Mouse (Mus musculus): ENCODE measurements around the gene Dlg2. TPM values are rescaled to one million over a fixed set of nuclear protein-coding genes. Genes with fewer than 3 reads are reported as not detected.
A peak's percentile ranks its signal among the peaks of the same experiment; 100 is the strongest.

Gene Dlg2
- polyA plus RNA-seq, 1 experiment, result 0.01 TPM

DNA sequence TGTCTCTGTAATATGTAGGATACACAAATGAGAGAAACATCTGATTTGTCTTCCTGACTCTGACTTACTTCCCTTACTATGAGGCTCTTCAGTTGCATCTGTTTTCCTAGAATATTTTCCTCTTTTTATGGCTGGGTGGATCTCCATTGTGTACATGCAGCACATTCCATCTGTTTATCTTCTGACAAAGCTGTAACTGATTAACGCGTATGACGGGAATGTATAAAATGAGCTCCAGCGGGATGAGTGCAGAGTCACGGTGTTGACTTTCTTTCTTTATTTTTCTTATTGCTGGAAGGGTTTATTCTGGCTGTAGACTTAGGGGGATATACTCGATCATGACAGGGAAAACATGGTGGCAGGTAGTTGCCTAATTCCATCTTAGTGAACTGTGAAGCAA is 76.9 kb downstream of the Dlg2 start:
- no peak for TF ChIP-seq CEBPB (IDR thresholded peaks at IDR 0.05; ENCODE audit: low read depth)
- TF ChIP-seq CTCF (IDR thresholded peaks at IDR 0.05; ENCODE audit: control insufficient read depth, insufficient read depth, insufficient read length), result no peak
- TF ChIP-seq FOSL1 (IDR thresholded peaks at IDR 0.05; ENCODE audit: insufficient read depth, low read length, poor library complexity, severe bottlenecking), result no peak
- TF ChIP-seq MAX (IDR thresholded peaks at IDR 0.05), result no peak
- no peak for TF ChIP-seq MYOD1 (IDR thresholded peaks at IDR 0.05; ENCODE audit: control insufficient read depth, insufficient read length, low read depth)
- no peak for TF ChIP-seq USF1 (IDR thresholded peaks at IDR 0.05; ENCODE audit: low read depth)
- TF ChIP-seq MYOG (IDR thresholded peaks at IDR 0.05; ENCODE audit: control insufficient read depth, extremely low read depth, insufficient read length), result no peak
- H3ac ChIP-seq (ENCODE audit: control insufficient read depth, insufficient read length, low read depth), result no peak overlapping the region
- no peaks in the 10 kb centered on the region for H3K36me3 ChIP-seq (ENCODE audit: control insufficient read depth, insufficient read depth)
- H3K4me3 ChIP-seq (ENCODE audit: insufficient read depth, poor library complexity, severe bottlenecking), result no peak overlapping the region
- no peaks in the 10 kb centered on the region for H3K79me2 ChIP-seq (ENCODE audit: control insufficient read depth, insufficient read depth)
- H3K27me3 ChIP-seq (ENCODE audit: control insufficient read depth, insufficient read depth, insufficient read length), result no peaks in the 10 kb centered on the region
- H3K79me3 ChIP-seq (ENCODE audit: low read depth), result no peaks in the 10 kb centered on the region

DNA sequence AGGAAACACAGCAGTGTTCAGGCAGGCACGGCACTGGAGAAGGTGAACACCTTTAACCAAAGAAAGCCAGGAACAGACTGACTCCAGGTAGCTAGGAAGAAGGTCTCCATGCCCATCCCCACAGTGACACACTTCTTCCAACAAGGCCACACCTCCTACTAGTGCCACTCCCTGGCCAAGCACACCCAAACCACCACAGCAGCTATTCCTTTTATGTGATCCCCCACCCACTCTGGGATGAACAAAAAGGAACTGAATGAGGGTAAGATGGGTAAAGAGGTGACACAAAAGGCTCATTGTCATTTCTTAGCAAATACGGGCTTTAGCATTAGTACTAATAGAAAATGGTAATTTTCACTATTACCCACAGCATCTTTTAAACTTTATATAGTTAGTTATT is 77.9 kb downstream of the Dlg2 start:
- TF ChIP-seq MYOG (IDR thresholded peaks at IDR 0.05; ENCODE audit: control insufficient read depth, extremely low read depth, insufficient read length) (no peak), MAX (IDR thresholded peaks at IDR 0.05) (no peak), MYOD1 (IDR thresholded peaks at IDR 0.05; ENCODE audit: control insufficient read depth, insufficient read length, low read depth) (no peak), CTCF (IDR thresholded peaks at IDR 0.05; ENCODE audit: control insufficient read depth, insufficient read depth, insufficient read length) (no peak), USF1 (IDR thresholded peaks at IDR 0.05; ENCODE audit: low read depth) (no peak), CEBPB (IDR thresholded peaks at IDR 0.05; ENCODE audit: low read depth) (no peak), FOSL1 (IDR thresholded peaks at IDR 0.05; ENCODE audit: insufficient read depth, low read length, poor library complexity, severe bottlenecking) (no peak)
- Histone ChIP-seq H3K36me3 (ENCODE audit: control insufficient read depth, insufficient read depth) (no peaks in the 10 kb centered on the region), H3K4me3 (ENCODE audit: insufficient read depth, poor library complexity, severe bottlenecking) (no peak overlapping the region), H3K27me3 (ENCODE audit: control insufficient read depth, insufficient read depth, insufficient read length) (no peaks in the 10 kb centered on the region), H3ac (ENCODE audit: control insufficient read depth, insufficient read length, low read depth) (no peak overlapping the region), H3K79me3 (ENCODE audit: low read depth) (no peaks in the 10 kb centered on the region), H3K79me2 (ENCODE audit: control insufficient read depth, insufficient read depth) (no peaks in the 10 kb centered on the region)

DNA sequence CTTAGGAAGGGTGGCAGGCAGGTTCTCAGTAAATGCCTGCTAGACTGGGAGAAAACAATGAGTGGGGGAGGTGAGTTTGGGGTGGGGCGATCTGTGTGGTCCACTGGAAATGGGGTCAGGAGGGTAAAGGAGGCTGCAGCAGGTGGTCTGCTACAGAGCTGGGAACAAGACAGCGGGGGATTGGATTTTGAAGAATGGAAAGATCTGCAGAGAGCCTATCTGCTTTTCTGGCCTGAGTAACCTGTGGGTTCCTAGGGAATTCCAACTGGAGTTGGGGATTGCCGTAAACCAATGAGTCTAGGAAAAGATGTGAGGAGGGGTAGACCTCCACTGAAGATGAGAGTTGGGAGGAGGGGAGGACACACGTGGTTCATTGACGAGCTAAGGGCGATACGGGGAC is 92.7 kb downstream of the Dlg2 start:
- no peaks in the 10 kb centered on the region for H3K36me3 ChIP-seq (ENCODE audit: control insufficient read depth, insufficient read depth)
- no peaks in the 10 kb centered on the region for H3K79me2 ChIP-seq (ENCODE audit: control insufficient read depth, insufficient read depth)
- no peak overlapping the region for H3K4me3 ChIP-seq (ENCODE audit: insufficient read depth, poor library complexity, severe bottlenecking)
- H3ac ChIP-seq (ENCODE audit: control insufficient read depth, insufficient read length, low read depth), result no peak overlapping the region
- TF ChIP-seq FOSL1 (IDR thresholded peaks at IDR 0.05; ENCODE audit: insufficient read depth, low read length, poor library complexity, severe bottlenecking) (no peak), CTCF (IDR thresholded peaks at IDR 0.05; ENCODE audit: control insufficient read depth, insufficient read depth, insufficient read length) (no peak), MYOD1 (IDR thresholded peaks at IDR 0.05; ENCODE audit: control insufficient read depth, insufficient read length, low read depth) (no peak), MYOG (IDR thresholded peaks at IDR 0.05; ENCODE audit: control insufficient read depth, extremely low read depth, insufficient read length) (no peak), MAX (IDR thresholded peaks at IDR 0.05) (no peak), CEBPB (IDR thresholded peaks at IDR 0.05; ENCODE audit: low read depth) (no peak), USF1 (IDR thresholded peaks at IDR 0.05; ENCODE audit: low read depth) (no peak)
- H3K27me3 ChIP-seq (ENCODE audit: control insufficient read depth, insufficient read depth, insufficient read length), result no peaks in the 10 kb centered on the region
- H3K79me3 ChIP-seq (ENCODE audit: low read depth), result no peaks in the 10 kb centered on the region

DNA sequence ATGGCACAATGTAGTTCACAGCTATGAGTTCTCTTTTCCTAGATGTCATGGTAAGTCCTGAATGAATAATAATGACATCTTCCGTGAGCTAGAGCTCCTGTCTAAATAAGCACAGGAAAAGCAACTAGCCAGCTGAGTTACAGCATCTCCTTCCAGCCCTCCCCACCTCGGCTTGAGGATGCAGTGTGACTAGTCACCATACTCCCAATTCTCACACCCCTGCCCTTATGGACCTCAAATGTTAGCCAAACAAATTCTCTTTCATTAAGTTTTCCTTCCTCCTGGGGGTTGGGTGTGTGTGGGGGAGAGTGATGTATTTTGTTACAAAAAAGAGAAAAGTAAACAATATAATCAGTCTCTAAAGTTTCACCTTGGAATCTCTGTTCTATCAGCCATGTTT is 111.3 kb downstream of the Dlg2 start:
- Histone ChIP-seq H3K36me3 (ENCODE audit: control insufficient read depth, insufficient read depth) (no peaks in the 10 kb centered on the region), H3K79me2 (ENCODE audit: control insufficient read depth, insufficient read depth) (no peaks in the 10 kb centered on the region), H3K79me3 (ENCODE audit: low read depth) (no peaks in the 10 kb centered on the region), H3K4me3 (ENCODE audit: insufficient read depth, poor library complexity, severe bottlenecking) (no peak overlapping the region), H3ac (ENCODE audit: control insufficient read depth, insufficient read length, low read depth) (no peak overlapping the region), H3K27me3 (ENCODE audit: control insufficient read depth, insufficient read depth, insufficient read length) (no peaks in the 10 kb centered on the region)
- TF ChIP-seq CTCF (IDR thresholded peaks at IDR 0.05; ENCODE audit: control insufficient read depth, insufficient read depth, insufficient read length) (no peak), USF1 (IDR thresholded peaks at IDR 0.05; ENCODE audit: low read depth) (no peak), FOSL1 (IDR thresholded peaks at IDR 0.05; ENCODE audit: insufficient read depth, low read length, poor library complexity, severe bottlenecking) (no peak), MAX (IDR thresholded peaks at IDR 0.05) (no peak)

GRCm38 (mm10) chr7:90588318-90588717 is 111.8 kb downstream of the Dlg2 start:
- no peak for TF ChIP-seq CTCF (IDR thresholded peaks at IDR 0.05; ENCODE audit: control insufficient read depth, insufficient read depth, insufficient read length)
- no peak for TF ChIP-seq MYOD1 (IDR thresholded peaks at IDR 0.05; ENCODE audit: control insufficient read depth, insufficient read length, low read depth)
- TF ChIP-seq USF1 (IDR thresholded peaks at IDR 0.05; ENCODE audit: low read depth), result no peak
- no peak for TF ChIP-seq FOSL1 (IDR thresholded peaks at IDR 0.05; ENCODE audit: insufficient read depth, low read length, poor library complexity, severe bottlenecking)
- TF ChIP-seq MAX (IDR thresholded peaks at IDR 0.05), result no peak
- TF ChIP-seq MYOG (IDR thresholded peaks at IDR 0.05; ENCODE audit: control insufficient read depth, extremely low read depth, insufficient read length), result no peak
- TF ChIP-seq CEBPB (IDR thresholded peaks at IDR 0.05; ENCODE audit: low read depth), result no peak
- H3ac ChIP-seq (ENCODE audit: control insufficient read depth, insufficient read length, low read depth), result no peak overlapping the region
- H3K79me3 ChIP-seq (ENCODE audit: low read depth), result no peaks in the 10 kb centered on the region
- H3K36me3 ChIP-seq (ENCODE audit: control insufficient read depth, insufficient read depth), result no peaks in the 10 kb centered on the region
- no peak overlapping the region for H3K4me3 ChIP-seq (ENCODE audit: insufficient read depth, poor library complexity, severe bottlenecking)
- no peaks in the 10 kb centered on the region for H3K79me2 ChIP-seq (ENCODE audit: control insufficient read depth, insufficient read depth)
- no peaks in the 10 kb centered on the region for H3K27me3 ChIP-seq (ENCODE audit: control insufficient read depth, insufficient read depth, insufficient read length)

- Histone ChIP-seq H3K4me3 (ENCODE audit: insufficient read depth, poor library complexity, severe bottlenecking) (no peak overlapping the region), H3K79me3 (ENCODE audit: low read depth) (no peaks in the 10 kb centered on the region), H3ac (ENCODE audit: control insufficient read depth, insufficient read length, low read depth) (no peak overlapping the region), H3K79me2 (ENCODE audit: control insufficient read depth, insufficient read depth) (no peaks in the 10 kb centered on the region), H3K27me3 (ENCODE audit: control insufficient read depth, insufficient read depth, insufficient read length) (no peaks in the 10 kb centered on the region), H3K36me3 (ENCODE audit: control insufficient read depth, insufficient read depth) (no peaks in the 10 kb centered on the region)
- TF ChIP-seq MYOG (IDR thresholded peaks at IDR 0.05; ENCODE audit: control insufficient read depth, extremely low read depth, insufficient read length) (no peak), MYOD1 (IDR thresholded peaks at IDR 0.05; ENCODE audit: control insufficient read depth, insufficient read length, low read depth) (peak; percentile 57)
These were observed 133.3 kb downstream of the Dlg2 start for GRCm38 (mm10) chr7:90609764-90610163.

All from C2C12 (cell line).